Mouse (Mus musculus): ENCODE measurements around the gene Kat14.

DNA sequence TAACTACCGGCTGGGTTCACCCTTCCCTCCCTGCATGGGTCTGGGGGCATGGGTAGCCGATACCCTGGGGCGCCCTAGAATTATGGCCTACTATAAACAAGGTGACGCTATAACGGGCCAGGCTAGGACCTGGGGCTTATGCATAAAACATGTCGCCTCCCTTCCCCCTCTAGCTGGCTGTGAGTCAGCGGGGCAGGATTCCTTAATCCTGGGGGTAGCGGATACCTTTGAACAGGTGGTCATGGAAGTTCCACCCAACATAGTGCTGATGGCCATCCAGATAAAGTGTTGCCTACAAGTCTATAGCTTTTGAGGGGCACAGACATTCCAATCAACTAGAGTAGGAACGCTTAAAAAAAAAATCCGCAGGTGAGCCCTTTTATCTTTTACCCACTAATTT lies 38.8 kb upstream of the Kat14 start:
- no peak for TF ChIP-seq CTCF (IDR thresholded peaks at IDR 0.05; ENCODE audit: low read depth)
- TF ChIP-seq EP300 (IDR thresholded peaks at IDR 0.05; ENCODE audit: low read depth), result no peak

All from liver, embryonic 14.5 days (tissue).